Mouse (Mus musculus) limb, embryonic 13.5 days (tissue): ENCODE measurements at regions not wholly inside any gene's neighbourhood (a gene's known extent, or its start where the extent isn't known, plus 50 kb on each side); places are given as distances from the start of the nearest gene placed in this dataset.
A peak's percentile ranks its signal among the peaks of the same experiment; 100 is the strongest.

Experiments used
- ATAC-seq: fragments of 200-750 bp; cut with Nextera tagmentation; 2 replicates; pipeline ENCODE4 v1.8.0; 2017; ENCODE audit warnings: low read depth, moderate number of reproducible peaks, moderate TSS enrichment; ENCODE audit not compliant: low FRiP score
- H3K27ac ChIP-seq: fragments of 300-500 bp; sonication (generic); 2 replicates; pipeline ENCODE4 v1.5.1; 2015; ENCODE audit warnings: inconsistent platforms, mild to moderate bottlenecking, moderate library complexity
- H3K27me3 ChIP-seq: fragments of 300-500 bp; sonication (generic); 2 replicates; pipeline ENCODE4 v1.6.1; 2015; ENCODE audit warnings: mild to moderate bottlenecking, inconsistent platforms
- H3K36me3 ChIP-seq: fragments of 300-500 bp; sonication (generic); 2 replicates; pipeline ENCODE4 v1.6.1; 2015; ENCODE audit warnings: inconsistent platforms, mild to moderate bottlenecking, moderate library complexity
- H3K4me1 ChIP-seq: fragments of 300-500 bp; sonication (generic); 2 replicates; pipeline ENCODE4 v1.6.1; 2015; ENCODE audit warnings: inconsistent platforms
- H3K4me2 ChIP-seq: fragments of 300-500 bp; sonication (generic); replicated peaks from 2 replicates; pipeline ENCODE4 v1.6.1; 2015; ENCODE audit warnings: inconsistent platforms, mild to moderate bottlenecking, moderate library complexity
- H3K4me3 ChIP-seq: fragments of 300-500 bp; sonication (generic); 2 replicates; pipeline ENCODE4 v1.5.1; 2015; ENCODE audit warnings: moderate library complexity, mild to moderate bottlenecking, inconsistent platforms
- H3K9ac ChIP-seq: fragments of 300-500 bp; sonication (generic); 2 replicates; pipeline ENCODE4 v1.6.1; 2015; ENCODE audit warnings: mild to moderate bottlenecking, inconsistent platforms
- H3K9me3 ChIP-seq: fragments of 300-500 bp; sonication (generic); 2 replicates; pipeline ENCODE4 v1.6.1; 2016; ENCODE audit warnings: inconsistent platforms
- WGBS: fragments of 180-500 bp; shearing (Covaris S2); methylation state at CpG from one replicate; pipeline ENCODE4 v1.1.7; 2015; 5-methylcytosine and 5-hydroxymethylcytosine counted together

GRCm38 (mm10) chrX:99198961-99199631 lies 63.2 kb downstream of the Efnb1 start:
- Histone ChIP-seq H3K9me3 (no peaks in the 10 kb centered on the region), H3K36me3 (no peaks in the 10 kb centered on the region), H3K4me1 (peaks cover 38% of the 10 kb centered on the region), H3K4me3 (peak overlapping the region; percentile 25), H3K27me3 (peaks cover 39% of the 10 kb centered on the region; the same call in 1 of the 2 replicates), H3K27ac (peak overlapping the region; percentile 85; the same call in 1 of the 2 replicates), H3K9ac (peak overlapping the region; percentile 50; the same call in 1 of the 2 replicates), H3K4me2 (peak overlapping the region; percentile 53)
- ATAC-seq: peak; percentile 62
- WGBS: 34% methylated on average over 28 of the region's 29 CpGs
